ENCODE assay signal across 8 mouse cellular contexts in genomic region chr2:29889991-29890833, GRCm38 (mm10). TPM values are rescaled to one million over a fixed set of nuclear protein-coding genes. Genes with fewer than 3 reads are reported as not detected.
A peak's percentile ranks its signal among the peaks of the same experiment; 100 is the strongest.
DNase-seq lines count a peak whose midpoint lies in the region; ATAC-seq and TF ChIP-seq lines count a peak whose summit lies in the region.

No protein-coding gene starts in this region.

- peak; percentile 87 for ATAC-seq in erythroblast, adult 5-6 weeks (replicated peaks; ENCODE audit: low FRiP score, poor library complexity, severe bottlenecking)
- ATAC-seq in heart, embryonic 11.5 days (replicated peaks; ENCODE audit: insufficient number of reproducible peaks, low FRiP score, low TSS enrichment), result peak; percentile 88
- ATAC-seq in kidney, embryonic 16.5 days (ENCODE audit: low FRiP score, low TSS enrichment), result peak; percentile 95

- H3K4me2 ChIP-seq in heart, embryonic 11.5 days, result peak overlapping the region; percentile 67
- H3K4me2 ChIP-seq in kidney, embryonic 16.5 days (replicated peaks; ENCODE audit: low read depth, low read length), result peak overlapping the region; percentile 93

- WGBS in heart, embryonic 11.5 days (ENCODE audit: insufficient replicate concordance), result 0% methylated on average over 54 of the region's 61 CpGs
- WGBS in kidney, embryonic 16.5 days, result under 1% methylated on average over 59 of the region's 61 CpGs

- H3K4me1 ChIP-seq in heart, embryonic 11.5 days (ENCODE audit: control insufficient read depth, insufficient read depth, low read length), result peaks cover 12% of the 10 kb centered on the region
- peaks cover 14% of the 10 kb centered on the region for H3K4me1 ChIP-seq in kidney, embryonic 16.5 days (ENCODE audit: insufficient read depth, low read length)

- no peaks in the 10 kb centered on the region for H3K9me3 ChIP-seq in heart, embryonic 11.5 days (replicated peaks; ENCODE audit: control insufficient read depth, low read length)
- H3K9me3 ChIP-seq in kidney, embryonic 16.5 days (ENCODE audit: low read length), result no peaks in the 10 kb centered on the region

- peak; percentile 75 for DNase-seq in CD4-positive helper T cell, adult 2 months (ENCODE audit: low read depth, low spot score)
- peak; percentile 92 for DNase-seq in brain, embryonic 14.5 days (ENCODE audit: low read depth)
- DNase-seq in liver, result peak; percentile 96
- DNase-seq in monocyte, adult 2 months (ENCODE audit: low read depth in 1 of 2, low spot score in 2 of 2), result peak; percentile 54 to 56
- DNase-seq in spleen, postnatal 36 days (ENCODE audit: low spot score in 2 of 2), result peak; percentile 76 to 84

- peak; percentile 28; the same call in 1 of the 2 replicates for TF ChIP-seq CTCF in brain, embryonic 14.5 days (IDR thresholded peaks at IDR 0.05; ENCODE audit: borderline replicate concordance, extremely low read depth, insufficient read depth, insufficient read length)

- no peaks in the 10 kb centered on the region for H3K27me3 ChIP-seq in heart, embryonic 11.5 days (ENCODE audit: control insufficient read depth, insufficient read depth, low read length)
- no peaks in the 10 kb centered on the region for H3K27me3 ChIP-seq in kidney, embryonic 16.5 days (ENCODE audit: insufficient read depth, low read length)

- peaks cover 15% of the 10 kb centered on the region for H3K36me3 ChIP-seq in heart, embryonic 11.5 days (ENCODE audit: control insufficient read depth, insufficient read depth, low read length)
- H3K36me3 ChIP-seq in kidney, embryonic 16.5 days (ENCODE audit: insufficient read depth, low read length), result peaks cover 29% of the 10 kb centered on the region

- 0 out of 2 replicates have a peak, but pooled peaks have one; percentile 12 for TF ChIP-seq POLR2A in brain, embryonic 14.5 days (IDR thresholded peaks at IDR 0.05; ENCODE audit: borderline replicate concordance, extremely low read depth, insufficient read depth, insufficient read length, poor library complexity, severe bottlenecking)

- peak overlapping the region; percentile 93 for H3K27ac ChIP-seq in heart, embryonic 11.5 days (ENCODE audit: low read depth, low read length)
- H3K27ac ChIP-seq in kidney, embryonic 16.5 days (ENCODE audit: low read length), result peak overlapping the region; percentile 94

- peak overlapping the region; percentile 100 for H3K4me3 ChIP-seq in heart, embryonic 11.5 days (ENCODE audit: low read depth, low read length)
- H3K4me3 ChIP-seq in kidney, embryonic 16.5 days (ENCODE audit: low read length), result peak overlapping the region; percentile 100

- H3K9ac ChIP-seq in heart, embryonic 11.5 days (ENCODE audit: low read depth, low read length), result peak overlapping the region; percentile 96
- H3K9ac ChIP-seq in kidney, embryonic 16.5 days (replicated peaks; ENCODE audit: low read length), result peak overlapping the region; percentile 94

RNA-seq across cellular contexts. Expression of gene Odf2, which starts 1.2 kb away (rescaled TPM):
- polyA plus RNA-seq in brain, embryonic 14.5 days (2012; rRNA removed), result 72.4 and 100 TPM in 2 replicates
- total RNA-seq in erythroblast, adult 5-6 weeks (2015; ENCODE audit: low replicate concordance), result 25.2 and 25.9 TPM in 2 replicates
- total RNA-seq in erythroblast, adult 5-6 weeks (2017; ENCODE audit: low replicate concordance), result 51.4 and 68.7 TPM in 2 replicates
- polyA plus RNA-seq in heart, embryonic 11.5 days (2014; fragmentation: Nextera tagmentation; extraction: Ambion mirVana), result 56.3 and 62.0 TPM in 2 replicates
- polyA plus RNA-seq in kidney, embryonic 16.5 days (2015; fragmentation: Nextera tagmentation; extraction: Ambion mirVana), result 57.7 and 76.5 TPM in 2 replicates

RNA-seq across cellular contexts. Expression of gene Cercam, which starts 21.2 kb away (rescaled TPM):
- 24.8 and 39.2 TPM in 2 replicates for polyA plus RNA-seq in brain, embryonic 14.5 days (2012; rRNA removed)
- 16.9 and 19.4 TPM in 2 replicates for total RNA-seq in erythroblast, adult 5-6 weeks (2015; ENCODE audit: low replicate concordance)
- total RNA-seq in erythroblast, adult 5-6 weeks (2017; ENCODE audit: low replicate concordance), result 18.8 and 20.8 TPM in 2 replicates
- 17.9 and 18.4 TPM in 2 replicates for polyA plus RNA-seq in heart, embryonic 11.5 days (2014; fragmentation: Nextera tagmentation; extraction: Ambion mirVana)
- polyA plus RNA-seq in kidney, embryonic 16.5 days (2015; fragmentation: Nextera tagmentation; extraction: Ambion mirVana), result 20.1 and 20.8 TPM in 2 replicates

RNA-seq across cellular contexts. Expression of gene Gle1, which starts 45.0 kb away (rescaled TPM):
- 51.6 and 58.0 TPM in 2 replicates for polyA plus RNA-seq in brain, embryonic 14.5 days (2012; rRNA removed)
- 3.5 and 12.1 TPM in 2 replicates for total RNA-seq in erythroblast, adult 5-6 weeks (2015; ENCODE audit: low replicate concordance)
- 16.0 and 23.0 TPM in 2 replicates for total RNA-seq in erythroblast, adult 5-6 weeks (2017; ENCODE audit: low replicate concordance)
- polyA plus RNA-seq in heart, embryonic 11.5 days (2014; fragmentation: Nextera tagmentation; extraction: Ambion mirVana), result 34.3 and 39.0 TPM in 2 replicates
- 63.9 and 67.6 TPM in 2 replicates for polyA plus RNA-seq in kidney, embryonic 16.5 days (2015; fragmentation: Nextera tagmentation; extraction: Ambion mirVana)

Comparison
In these comparisons a context has a peak if more than half of its experiments do, and no peak if none do; other contexts are left out.
1. Peak in every context shown above with its lines: DNase-seq, ATAC-seq, H3K4me3 ChIP-seq and H3K27ac ChIP-seq.